Mouse (Mus musculus) forebrain, embryonic 13.5 days (tissue): Measurements from ENCODE around the gene Zbtb20. TPM values are rescaled to one million over a fixed set of nuclear protein-coding genes. Genes with fewer than 3 reads are reported as not detected.

ENCODE experiments used
- ATAC-seq: fragments of 200-750 bp; cut with Nextera tagmentation; 2 replicates; pipeline ENCODE4 v1.8.0; 2017
- H3K27ac ChIP-seq: fragments of 300-500 bp; sonication (generic); 2 replicates; pipeline ENCODE4 v1.5.1; 2015; ENCODE audit warnings: inconsistent platforms, mild to moderate bottlenecking, moderate library complexity
- H3K27me3 ChIP-seq: fragments of 300-500 bp; sonication (generic); 2 replicates; pipeline ENCODE4 v1.6.1; 2015; ENCODE audit warnings: mild to moderate bottlenecking, inconsistent platforms
- H3K36me3 ChIP-seq: fragments of 300-500 bp; sonication (generic); 2 replicates; pipeline ENCODE4 v1.6.1; 2015; ENCODE audit warnings: mild to moderate bottlenecking, inconsistent platforms; ENCODE audit not compliant: poor library complexity, severe bottlenecking
- H3K4me1 ChIP-seq: fragments of 300-500 bp; sonication (generic); 2 replicates; pipeline ENCODE4 v1.6.1; 2015; ENCODE audit warnings: inconsistent platforms
- H3K4me2 ChIP-seq: fragments of 300-500 bp; sonication (generic); 2 replicates; pipeline ENCODE4 v1.6.1; 2015; ENCODE audit warnings: inconsistent platforms, mild to moderate bottlenecking, moderate library complexity
- H3K4me3 ChIP-seq: fragments of 300-500 bp; sonication (generic); 2 replicates; pipeline ENCODE4 v1.5.1; 2015; ENCODE audit warnings: mild to moderate bottlenecking, inconsistent platforms
- H3K9ac ChIP-seq: fragments of 300-500 bp; sonication (generic); 2 replicates; pipeline ENCODE4 v1.6.1; 2015; ENCODE audit warnings: mild to moderate bottlenecking, inconsistent platforms
- H3K9me3 ChIP-seq: fragments of 300-500 bp; sonication (generic); replicated peaks from 2 replicates; pipeline ENCODE4 v1.6.1; 2016; ENCODE audit warnings: inconsistent platforms
- WGBS: fragments of 180-500 bp; shearing (Covaris S2); methylation state at CpG from one replicate; pipeline ENCODE4 v1.1.7; 2015; 5-methylcytosine and 5-hydroxymethylcytosine counted together
- polyA plus RNA-seq: library from polyadenylated mRNA; unstranded; fragments of >200 nt; fragmentation: Nextera tagmentation; extraction: Ambion mirVana; gene quantifications from 2 replicates; pipeline ENCODE4 v1.2.1, GENCODE M21; 2015

The Zbtb20 gene
- polyA plus RNA-seq, 1 experiment from 2014 or later: 79.7 TPM

DNA sequence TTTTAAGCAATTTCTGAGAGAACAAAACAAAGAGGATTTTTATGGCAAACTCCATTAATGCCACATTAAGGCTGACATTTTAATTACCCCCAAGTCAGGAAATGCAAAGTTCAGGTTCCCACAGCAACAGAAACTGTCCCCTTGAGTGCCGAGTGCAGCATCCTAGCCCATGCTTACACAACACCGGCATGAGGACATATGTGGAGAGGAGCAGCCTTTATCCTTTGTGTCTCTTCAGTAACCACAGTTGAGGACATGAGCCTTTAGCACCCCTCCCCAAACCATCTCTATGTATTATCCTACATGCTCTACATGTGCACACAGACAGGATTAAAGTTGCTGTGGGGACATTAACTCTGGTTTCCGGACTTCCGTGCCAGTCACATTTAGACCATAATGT lies 705.9 kb downstream of the Zbtb20 start:
- Histone ChIP-seq H3K4me3 (no peak overlapping the region), H3K9me3 (no peaks in the 10 kb centered on the region), H3K4me2 (no peak overlapping the region), H3K27me3 (no peaks in the 10 kb centered on the region), H3K27ac (no peak overlapping the region), H3K4me1 (peaks cover 24% of the 10 kb centered on the region), H3K9ac (no peak overlapping the region), H3K36me3 (peaks cover 44% of the 10 kb centered on the region)
- WGBS: 81% methylated on average over 4 of the region's 4 CpGs
- 0 out of 2 replicates have a peak, but pooled peaks have one; percentile 30 for ATAC-seq

- Histone ChIP-seq H3K4me2 (no peak overlapping the region), H3K36me3 (peaks cover 34% of the 10 kb centered on the region), H3K27me3 (no peaks in the 10 kb centered on the region), H3K4me1 (peaks cover 14% of the 10 kb centered on the region), H3K9ac (no peak overlapping the region), H3K4me3 (no peak overlapping the region), H3K27ac (no peak overlapping the region), H3K9me3 (no peaks in the 10 kb centered on the region)
- WGBS: 88% methylated on average over 4 of the region's 4 CpGs
- ATAC-seq: no peak
Measured at GRCm38 (mm10) chr16:43586859-43587429, 711.3 kb downstream of the Zbtb20 start.

DNA sequence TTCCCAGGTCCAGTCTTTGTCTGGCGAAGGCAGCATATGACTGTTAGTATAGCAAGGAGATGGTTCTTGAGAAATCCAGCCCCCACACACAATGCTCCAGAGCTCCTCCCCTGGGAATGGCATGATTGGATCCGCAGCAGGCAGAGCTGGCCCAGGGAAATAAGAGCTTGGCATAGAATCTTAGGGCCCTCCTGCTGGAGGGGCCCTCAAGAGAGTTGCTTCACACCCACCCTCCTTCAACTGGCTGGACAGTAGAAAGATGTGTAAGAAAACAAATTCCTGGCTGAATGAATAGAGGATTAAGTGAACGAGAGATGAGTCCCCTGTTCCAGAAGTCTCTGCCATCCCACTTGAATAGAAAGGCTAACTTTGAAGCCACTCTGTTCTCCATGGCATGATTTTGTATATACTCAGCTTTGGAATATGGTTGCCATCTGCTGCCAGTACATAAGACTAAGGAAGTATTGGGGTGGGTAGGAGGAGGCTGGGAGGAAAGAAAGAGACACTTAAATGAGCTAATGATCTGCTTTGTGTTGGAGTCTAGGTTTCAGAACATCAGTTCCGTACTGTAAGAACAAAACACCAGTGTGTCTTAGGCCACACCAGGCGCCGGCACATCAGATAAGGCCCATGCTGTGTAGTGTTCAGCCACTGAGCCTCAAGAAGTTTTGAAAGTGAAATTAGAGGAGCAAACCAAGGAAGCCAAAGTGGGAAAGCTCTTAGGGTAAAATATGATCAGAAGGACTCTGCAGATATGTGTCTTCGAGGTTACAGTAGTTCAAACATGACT lies 715.2 kb downstream of the Zbtb20 start:
- Histone ChIP-seq H3K4me3 (no peak overlapping the region), H3K9me3 (no peaks in the 10 kb centered on the region), H3K4me1 (peaks cover 11% of the 10 kb centered on the region), H3K27ac (no peak overlapping the region; the same call in 1 of the 2 replicates), H3K36me3 (peaks cover 38% of the 10 kb centered on the region), H3K9ac (no peak overlapping the region), H3K4me2 (no peak overlapping the region), H3K27me3 (no peaks in the 10 kb centered on the region)
- peak; percentile 48 for ATAC-seq
- WGBS: 72% methylated on average over 7 of the region's 7 CpGs

DNA sequence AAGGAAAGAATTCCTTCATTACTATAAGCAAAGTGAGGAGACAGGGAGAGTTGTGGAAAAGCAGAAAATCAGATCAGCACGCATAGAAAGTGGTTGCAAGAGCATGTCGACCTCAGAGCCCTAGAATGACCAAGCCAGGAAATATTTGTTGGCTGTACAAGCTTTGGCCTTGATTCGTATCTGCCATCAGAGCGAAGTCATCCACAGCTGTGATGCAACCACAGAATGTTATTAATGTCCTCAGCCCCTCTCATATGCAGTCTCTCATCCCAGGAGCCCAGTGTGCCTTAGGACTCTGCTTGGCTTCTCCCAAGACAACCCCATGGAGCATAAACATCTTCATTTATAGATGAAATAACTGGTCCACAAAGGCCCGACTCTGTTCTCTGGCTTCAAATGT lies 716.4 kb downstream of the Zbtb20 start:
- WGBS: 88% methylated on average over 5 of the region's 5 CpGs
- no peak for ATAC-seq
- Histone ChIP-seq H3K9ac (no peak overlapping the region), H3K27me3 (no peaks in the 10 kb centered on the region), H3K4me1 (peaks cover 11% of the 10 kb centered on the region), H3K36me3 (peaks cover 40% of the 10 kb centered on the region), H3K4me3 (no peak overlapping the region), H3K9me3 (no peaks in the 10 kb centered on the region), H3K27ac (0 out of 2 replicates have a peak overlapping the region, but pooled peaks have one; percentile 14), H3K4me2 (no peak overlapping the region)

GRCm38 (mm10) chr16:43592801-43593200 lies 717.1 kb downstream of the Zbtb20 start:
- no peak overlapping the region for H3K4me2 ChIP-seq
- no peaks in the 10 kb centered on the region for H3K27me3 ChIP-seq
- H3K36me3 ChIP-seq: peaks cover 42% of the 10 kb centered on the region
- no peak overlapping the region for H3K4me3 ChIP-seq
- H3K27ac ChIP-seq: no peak overlapping the region
- 0 out of 2 replicates have a peak, but pooled peaks have one; percentile 41 for ATAC-seq
- peaks cover 11% of the 10 kb centered on the region for H3K4me1 ChIP-seq
- H3K9me3 ChIP-seq: no peaks in the 10 kb centered on the region
- H3K9ac ChIP-seq: no peak overlapping the region
- 9% methylated on average over 1 of the region's 1 CpGs for WGBS

DNA sequence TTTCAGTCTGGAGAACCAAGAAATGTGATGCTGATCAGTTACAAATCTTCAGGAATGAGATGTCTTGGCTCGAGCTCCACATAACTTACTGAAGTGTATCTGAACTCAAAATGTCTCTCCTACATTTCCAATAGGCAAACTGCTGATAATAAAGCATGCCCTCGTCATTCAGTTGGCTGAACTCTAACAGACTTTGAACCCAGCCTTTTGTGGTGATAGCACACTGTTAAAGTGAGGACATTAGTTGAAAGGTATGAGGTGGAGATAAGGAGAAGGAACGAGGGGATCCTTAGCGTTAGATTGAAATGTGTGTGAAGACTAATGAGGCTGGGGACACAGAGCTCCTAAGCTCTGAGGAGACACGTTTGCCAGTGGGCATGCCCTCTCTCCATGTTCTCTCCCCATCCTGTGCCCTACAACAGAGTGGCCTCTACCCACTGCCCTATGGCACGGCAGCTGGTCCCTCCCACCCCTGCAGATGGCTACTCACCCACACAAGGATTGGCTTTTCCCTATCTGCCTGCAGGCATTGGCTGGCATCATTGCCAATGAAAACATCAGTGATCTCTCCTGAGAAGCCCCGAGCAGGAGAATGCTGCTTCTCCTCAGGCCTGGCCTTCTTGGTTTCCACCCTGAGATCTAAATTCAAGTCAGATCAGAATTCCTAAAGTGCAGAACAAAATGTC lies 721.8 kb downstream of the Zbtb20 start:
- peaks cover 60% of the 10 kb centered on the region for H3K36me3 ChIP-seq
- H3K9ac ChIP-seq: no peak overlapping the region
- H3K27ac ChIP-seq: no peak overlapping the region
- no peak overlapping the region for H3K4me2 ChIP-seq
- no peak overlapping the region for H3K4me3 ChIP-seq
- no peak for ATAC-seq
- 83% methylated on average over 7 of the region's 7 CpGs for WGBS
- H3K4me1 ChIP-seq: no peaks in the 10 kb centered on the region
- H3K27me3 ChIP-seq: no peaks in the 10 kb centered on the region
- no peaks in the 10 kb centered on the region for H3K9me3 ChIP-seq

GRCm38 (mm10) chr16:43599707-43600106 lies 724.0 kb downstream of the Zbtb20 start:
- WGBS: 90% methylated on average over 2 of the region's 2 CpGs
- no peak for ATAC-seq
- H3K9me3 ChIP-seq: no peaks in the 10 kb centered on the region
- no peak overlapping the region for H3K4me3 ChIP-seq
- H3K4me2 ChIP-seq: no peak overlapping the region
- H3K36me3 ChIP-seq: peaks cover 50% of the 10 kb centered on the region
- no peak overlapping the region for H3K9ac ChIP-seq
- H3K27me3 ChIP-seq: no peaks in the 10 kb centered on the region
- H3K4me1 ChIP-seq: peaks cover 18% of the 10 kb centered on the region
- H3K27ac ChIP-seq: no peak overlapping the region; the same call in 1 of the 2 replicates

GRCm38 (mm10) chr16:43602573-43602972 lies 726.9 kb downstream of the Zbtb20 start:
- no peak overlapping the region for H3K9ac ChIP-seq
- H3K9me3 ChIP-seq: peaks cover 7% of the 10 kb centered on the region; the same call in 1 of the 2 replicates
- WGBS: 76% methylated on average over 4 of the region's 4 CpGs
- no peak for ATAC-seq
- no peaks in the 10 kb centered on the region for H3K27me3 ChIP-seq
- peak overlapping the region; percentile 70 for H3K27ac ChIP-seq
- H3K4me3 ChIP-seq: no peak overlapping the region
- peaks cover 28% of the 10 kb centered on the region for H3K4me1 ChIP-seq
- H3K36me3 ChIP-seq: peaks cover 43% of the 10 kb centered on the region
- no peak overlapping the region for H3K4me2 ChIP-seq

- H3K9me3 ChIP-seq: peaks cover 10% of the 10 kb centered on the region; the same call in 1 of the 2 replicates
- peak overlapping the region; percentile 70 for H3K27ac ChIP-seq
- peaks cover 28% of the 10 kb centered on the region for H3K4me1 ChIP-seq
- no peak overlapping the region for H3K9ac ChIP-seq
- H3K36me3 ChIP-seq: peaks cover 50% of the 10 kb centered on the region
- H3K4me3 ChIP-seq: no peak overlapping the region
- peak; percentile 89 for ATAC-seq
- WGBS: 2% methylated on average over 9 of the region's 9 CpGs
- H3K27me3 ChIP-seq: no peaks in the 10 kb centered on the region
- peak overlapping the region; percentile 19; the same call in 1 of the 2 replicates for H3K4me2 ChIP-seq
Measured at GRCm38 (mm10) chr16:43603591-43604141, 728.0 kb downstream of the Zbtb20 start.

GRCm38 (mm10) chr16:43604399-43605013 lies 728.8 kb downstream of the Zbtb20 start:
- H3K27ac ChIP-seq: peak overlapping the region; percentile 70
- H3K36me3 ChIP-seq: peaks cover 50% of the 10 kb centered on the region
- H3K27me3 ChIP-seq: no peaks in the 10 kb centered on the region
- WGBS: 8% methylated on average over 4 of the region's 4 CpGs
- H3K4me2 ChIP-seq: no peak overlapping the region
- ATAC-seq: peak; percentile 66
- H3K9me3 ChIP-seq: peaks cover 10% of the 10 kb centered on the region; the same call in 1 of the 2 replicates
- peaks cover 28% of the 10 kb centered on the region for H3K4me1 ChIP-seq
- H3K9ac ChIP-seq: no peak overlapping the region
- no peak overlapping the region for H3K4me3 ChIP-seq

DNA sequence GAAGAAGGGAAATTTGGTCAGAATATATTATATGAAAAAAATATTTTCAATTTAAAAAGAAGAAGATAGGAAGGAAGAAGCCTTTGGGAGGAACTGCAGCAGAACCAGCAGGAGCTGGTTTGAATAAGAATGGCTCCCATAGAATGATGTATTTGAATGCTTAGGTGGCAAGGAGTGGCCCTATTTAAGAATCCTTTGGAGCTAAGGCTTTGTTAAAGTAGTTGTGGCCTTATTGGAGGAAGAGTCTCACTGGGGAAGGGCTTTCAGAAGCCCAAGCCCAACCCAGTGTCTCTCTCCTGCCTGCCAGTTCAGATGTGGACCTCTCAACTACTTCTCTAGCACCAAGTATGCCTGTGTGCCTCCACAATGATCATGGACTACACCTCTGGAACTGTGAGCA lies 731.4 kb downstream of the Zbtb20 start:
- H3K4me2 ChIP-seq: no peak overlapping the region
- H3K36me3 ChIP-seq: peaks cover 50% of the 10 kb centered on the region
- ATAC-seq: no peak
- no peak overlapping the region for H3K27ac ChIP-seq
- no peaks in the 10 kb centered on the region for H3K27me3 ChIP-seq
- no peak overlapping the region for H3K9ac ChIP-seq
- peaks cover 10% of the 10 kb centered on the region; the same call in 1 of the 2 replicates for H3K9me3 ChIP-seq
- H3K4me1 ChIP-seq: peaks cover 28% of the 10 kb centered on the region
- no peak overlapping the region for H3K4me3 ChIP-seq
